8 mouse cellular contexts compared by ENCODE assay signal in the genomic region with DNA sequence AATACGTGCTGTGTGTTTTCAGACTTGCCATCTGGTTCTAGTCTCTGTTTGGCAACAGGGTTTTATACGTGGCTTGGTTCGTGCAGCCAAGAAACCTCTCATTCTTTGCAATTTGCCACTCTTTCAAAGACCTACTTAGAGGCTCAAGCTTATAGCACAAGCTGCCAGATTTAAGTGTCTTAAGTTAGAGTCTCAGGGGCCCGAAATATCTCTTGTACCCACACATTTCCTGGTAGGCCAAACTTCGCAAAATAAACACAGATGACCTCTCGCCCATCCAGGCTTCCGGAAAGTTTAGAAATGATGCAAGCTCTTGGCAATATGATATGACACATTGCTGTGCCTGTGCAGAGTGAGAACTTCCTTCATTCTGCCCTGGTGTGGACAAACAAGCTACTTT. TPM values are rescaled to one million over a fixed set of nuclear protein-coding genes. Genes with fewer than 3 reads are reported as not detected.
A peak's percentile ranks its signal among the peaks of the same experiment; 100 is the strongest.
DNase-seq lines count a peak whose midpoint lies in the region; ATAC-seq and TF ChIP-seq lines count a peak whose summit lies in the region.
"Had no signal": no experiment of that assay in that cellular context is flagged by ENCODE, and none has a peak within 500 bp of the region (broad histone marks: within the 10 kb centered on the region; RNA-seq: fewer than 3 reads in every experiment).

No protein-coding gene starts in this region.

- ATAC-seq in liver, embryonic 11.5 days (replicated peaks; ENCODE audit: low FRiP score) = no peak
- peak; percentile 92 for ATAC-seq in lung, postnatal 0 days

- TF ChIP-seq CTCF in liver, adult 2 months (IDR thresholded peaks at IDR 0.05; ENCODE audit: low read depth, low read length) = no peak
- no peak for TF ChIP-seq CTCF in lung, postnatal 0 days (IDR thresholded peaks at IDR 0.05)
- no peak for TF ChIP-seq CTCF in cerebellum, adult 2 months (IDR thresholded peaks at IDR 0.05; ENCODE audit: borderline replicate concordance, insufficient read depth, low read depth, low read length)

- no peak overlapping the region for H3K4me3 ChIP-seq in liver, adult 2 months (ENCODE audit: insufficient read depth, low read depth, low read length)
- H3K4me3 ChIP-seq in liver, embryonic 11.5 days (ENCODE audit: low read depth, low read length) = no peak overlapping the region
- no peak overlapping the region for H3K4me3 ChIP-seq in lung, postnatal 0 days (ENCODE audit: low read depth, low read length)
- no peak overlapping the region for H3K4me3 ChIP-seq in cerebellum, adult 2 months (replicated peaks; ENCODE audit: insufficient read depth, low read depth, low read length)

- H3K9ac ChIP-seq in liver, adult 2 months (ENCODE audit: low read depth, low read length) = no peak overlapping the region
- no peak overlapping the region for H3K9ac ChIP-seq in liver, embryonic 11.5 days (ENCODE audit: low read depth, low read length)
- no peak overlapping the region for H3K9ac ChIP-seq in lung, postnatal 0 days (replicated peaks; ENCODE audit: low read depth)
- H3K9ac ChIP-seq: liver, embryonic 14.5 days had no signal

- H3K27me3 ChIP-seq in liver, adult 2 months (ENCODE audit: control insufficient read depth, insufficient read depth, low read length) = no peaks in the 10 kb centered on the region
- H3K27me3 ChIP-seq in liver, embryonic 11.5 days (replicated peaks; ENCODE audit: control insufficient read depth, insufficient read depth, low read length) = no peaks in the 10 kb centered on the region
- no peaks in the 10 kb centered on the region for H3K27me3 ChIP-seq in lung, postnatal 0 days (replicated peaks; ENCODE audit: insufficient read depth, low read length)
- H3K27me3 ChIP-seq in cerebellum, adult 2 months (ENCODE audit: control insufficient read depth, insufficient read depth, low read length) = no peaks in the 10 kb centered on the region

- 4% methylated on average over 7 of the region's 7 CpGs for WGBS in liver, adult 2 months
- WGBS in liver, embryonic 11.5 days = 60% methylated on average over 7 of the region's 7 CpGs
- 6% methylated on average over 7 of the region's 7 CpGs for WGBS in lung, postnatal 0 days
- 49% methylated on average over 7 of the region's 7 CpGs for WGBS in cerebellum, adult 2 months

- H3K9me3 ChIP-seq in liver, embryonic 11.5 days (ENCODE audit: control insufficient read depth, low read length) = no peaks in the 10 kb centered on the region
- no peaks in the 10 kb centered on the region for H3K9me3 ChIP-seq in lung, postnatal 0 days (ENCODE audit: low read length)

- H3K36me3 ChIP-seq in liver, adult 2 months (ENCODE audit: control insufficient read depth, insufficient read depth, low read length) = no peaks in the 10 kb centered on the region
- no peaks in the 10 kb centered on the region for H3K36me3 ChIP-seq in liver, embryonic 11.5 days (ENCODE audit: control insufficient read depth, insufficient read depth, low read length)
- no peaks in the 10 kb centered on the region for H3K36me3 ChIP-seq in lung, postnatal 0 days (ENCODE audit: insufficient read depth, low read length)

- H3K4me1 ChIP-seq in liver, adult 2 months (ENCODE audit: control insufficient read depth, insufficient read depth, low read length) = peaks cover 10% of the 10 kb centered on the region
- 0 out of 2 replicates have a peak, but pooled peaks cover 4% of the 10 kb centered on the region for H3K4me1 ChIP-seq in liver, embryonic 11.5 days (replicated peaks; ENCODE audit: control insufficient read depth, insufficient read depth, low read length)
- peaks cover 6% of the 10 kb centered on the region; the same call in 1 of the 2 replicates for H3K4me1 ChIP-seq in lung, postnatal 0 days (ENCODE audit: insufficient read depth, low read depth, low read length)
- H3K4me1 ChIP-seq in cerebellum, adult 2 months (ENCODE audit: control insufficient read depth, insufficient read depth, low read length) = no peaks in the 10 kb centered on the region

- H3K79me2 ChIP-seq in liver, adult 2 months (ENCODE audit: control insufficient read depth, insufficient read depth, low read length) = no peaks in the 10 kb centered on the region

- H3K4me2 ChIP-seq in liver, embryonic 11.5 days = no peak overlapping the region
- H3K4me2 ChIP-seq in lung, postnatal 0 days (replicated peaks; ENCODE audit: low read depth, low read length) = no peak overlapping the region

- TF ChIP-seq POLR2A in liver, adult 2 months (IDR thresholded peaks at IDR 0.05; ENCODE audit: extremely low read depth, insufficient read depth, low read length) = no peak
- TF ChIP-seq POLR2A in cerebellum, adult 2 months (IDR thresholded peaks at IDR 0.05; ENCODE audit: borderline replicate concordance, insufficient read depth, low read length) = no peak

- H3K27ac ChIP-seq in liver, adult 2 months (replicated peaks; ENCODE audit: insufficient read depth, low read depth, low read length) = peak overlapping the region; percentile 80
- H3K27ac ChIP-seq in liver, embryonic 11.5 days (ENCODE audit: low read depth, low read length) = no peak overlapping the region
- H3K27ac ChIP-seq in lung, postnatal 0 days (ENCODE audit: low read length) = peak overlapping the region; percentile 76
- H3K27ac ChIP-seq in cerebellum, adult 2 months (ENCODE audit: insufficient read depth, low read length) = no peak overlapping the region
- H3K27ac ChIP-seq: liver, embryonic 14.5 days had no signal

- DNase-seq in liver, adult 2 months (ENCODE audit: extremely low read depth, low read depth, low spot score) = peak; percentile 94
- no peak for DNase-seq in liver, embryonic 11.5 days (ENCODE audit: low spot score)
- peak; percentile 75 for DNase-seq in brain, adult 2 months (ENCODE audit: low read depth, low spot score)
- DNase-seq in heart, adult 9 months (ENCODE audit: low spot score in 2 of 2) = peak; percentile 71 to 77
- peak; percentile 87 for DNase-seq in lung, postnatal 0 days (ENCODE audit: low spot score)
- DNase-seq in cerebellum, adult 2 months = no peak
- DNase-seq in c-Kit-positive CD71-positive TER-119-positive erythroid progenitor cells, embryonic 14.5 days (ENCODE audit: low spot score) = no peak

- TF ChIP-seq EP300 in lung, postnatal 0 days (IDR thresholded peaks at IDR 0.05) = peak; percentile 94

RNA-seq across cellular contexts. Expression of gene Fndc3b, which starts 54.8 kb away (rescaled TPM):
- total RNA-seq in liver, adult 2 months (2014; rRNA removed) = 9.4 and 9.9 TPM in 2 replicates
- 3.3 and 3.9 TPM in 2 replicates for polyA plus RNA-seq in liver, adult 2 months (2012; rRNA removed)
- polyA plus RNA-seq in liver, embryonic 11.5 days (2014; fragmentation: Nextera tagmentation; extraction: Ambion mirVana) = 12.1 and 12.3 TPM in 2 replicates
- 28.5 and 30.6 TPM in 2 replicates for polyA plus RNA-seq in lung, postnatal 0 days (2015; fragmentation: Nextera tagmentation; extraction: Ambion mirVana)
- polyA plus RNA-seq in cerebellum, adult 2 months (2012; rRNA removed) = 4.1 and 5.3 TPM in 2 replicates

Comparison
In these comparisons a context has a peak if more than half of its experiments do, and no peak if none do; other contexts are left out.
1. DNase-seq: peak in liver, adult 2 months (single experiment), brain, adult 2 months (single experiment), heart, adult 9 months (2 of 2) and lung, postnatal 0 days (single experiment); none in liver, embryonic 11.5 days (single experiment), cerebellum, adult 2 months (0 of 2) and c-Kit-positive CD71-positive TER-119-positive erythroid progenitor cells, embryonic 14.5 days (single experiment).
2. H3K27ac ChIP-seq: peak in liver, adult 2 months (single experiment) and lung, postnatal 0 days (single experiment); none in liver, embryonic 11.5 days (single experiment) and cerebellum, adult 2 months (single experiment).